Mouse (Mus musculus) midbrain, embryonic 11.5 days (tissue): ENCODE results near the gene Ano10. TPM values are rescaled to one million over a fixed set of nuclear protein-coding genes. Genes with fewer than 3 reads are reported as not detected.

ENCODE experiments used
- ATAC-seq: fragments of 200-750 bp; cut with Nextera tagmentation; 2 replicates; pipeline ENCODE4 v1.8.0; 2017; ENCODE audit warnings: moderate TSS enrichment, moderate library complexity; ENCODE audit not compliant: low FRiP score
- DNase-seq: peaks from one replicate; pipeline ENCODE4 v3.0.0; 2015; ENCODE audit warnings: low spot score; ENCODE audit errors: missing footprints
- H3K27ac ChIP-seq: fragments of 300-500 bp; sonication (generic); 2 replicates; pipeline ENCODE4 v1.5.1; 2014; ENCODE audit warnings: low read depth, low read length
- H3K27me3 ChIP-seq: fragments of 300-500 bp; sonication (generic); 2 replicates; pipeline ENCODE4 v1.6.1; 2014; ENCODE audit warnings: mild to moderate bottlenecking, low read length, moderate library complexity, mixed read lengths; ENCODE audit not compliant: control insufficient read depth, insufficient read depth
- H3K36me3 ChIP-seq: fragments of 300-500 bp; sonication (generic); 2 replicates; pipeline ENCODE4 v1.6.1; 2014; ENCODE audit warnings: mild to moderate bottlenecking, low read length, moderate library complexity, mixed read lengths; ENCODE audit not compliant: control insufficient read depth, insufficient read depth
- H3K4me1 ChIP-seq: fragments of 300-500 bp; sonication (generic); 2 replicates; pipeline ENCODE4 v1.6.1; 2014; ENCODE audit warnings: low read length; ENCODE audit not compliant: control insufficient read depth, insufficient read depth
- H3K4me2 ChIP-seq: fragments of 300-500 bp; sonication (generic); 2 replicates; pipeline ENCODE4 v1.6.1; 2014; ENCODE audit warnings: mild to moderate bottlenecking, moderate library complexity
- H3K4me3 ChIP-seq: fragments of 300-500 bp; sonication (generic); 2 replicates; pipeline ENCODE4 v1.5.1; 2014; ENCODE audit warnings: low read depth, low read length
- H3K9ac ChIP-seq: fragments of 300-500 bp; sonication (generic); 2 replicates; pipeline ENCODE4 v1.6.1; 2014; ENCODE audit warnings: low read length
- H3K9me3 ChIP-seq: fragments of 300-500 bp; sonication (generic); 2 replicates; pipeline ENCODE4 v1.6.1; 2016; ENCODE audit warnings: low read length; ENCODE audit not compliant: control insufficient read depth
- WGBS: fragments of 180-500 bp; shearing (Covaris S2); extraction: QIAGEN DNeasy Blood & Tissue Kit; methylation state at CpG from one replicate; pipeline ENCODE4 v1.1.7; 2014; 5-methylcytosine and 5-hydroxymethylcytosine counted together
- microRNA-seq: library from miRNA; unstranded; fragments of <30 nt; microRNA quantifications from one replicate; pipeline ENCODE4, GENCODE M21; 2017
- polyA plus RNA-seq: library from polyadenylated mRNA; unstranded; fragments of >200 nt; fragmentation: Nextera tagmentation; extraction: Ambion mirVana; gene quantifications from 2 replicates; pipeline ENCODE4 v1.2.1, GENCODE M21; 2014

The Ano10 gene
- polyA plus RNA-seq, 1 experiment from 2014 or later: 39.4 TPM

GRCm38 (mm10) chr9:122130666-122131065 is 163.6 kb downstream of the Ano10 start:
- H3K4me3 ChIP-seq: no peak overlapping the region
- H3K27ac ChIP-seq: no peak overlapping the region
- H3K36me3 ChIP-seq: no peaks in the 10 kb centered on the region
- peaks cover 2% of the 10 kb centered on the region; the same call in 1 of the 2 replicates for H3K4me1 ChIP-seq
- no peaks in the 10 kb centered on the region for H3K27me3 ChIP-seq
- no peak for DNase-seq
- H3K9me3 ChIP-seq: no peaks in the 10 kb centered on the region
- no peak overlapping the region for H3K4me2 ChIP-seq
- no peak for ATAC-seq
- WGBS: 60% methylated on average over 3 of the region's 3 CpGs
- H3K9ac ChIP-seq: no peak overlapping the region

- no peak overlapping the region for H3K9ac ChIP-seq
- no peak overlapping the region for H3K27ac ChIP-seq
- WGBS: 79% methylated on average over 5 of the region's 5 CpGs
- H3K4me2 ChIP-seq: no peak overlapping the region
- no peak overlapping the region for H3K4me3 ChIP-seq
- DNase-seq: no peak
- no peaks in the 10 kb centered on the region for H3K36me3 ChIP-seq
- no peak for ATAC-seq
- H3K4me1 ChIP-seq: peaks cover 2% of the 10 kb centered on the region; the same call in 1 of the 2 replicates
- H3K9me3 ChIP-seq: no peaks in the 10 kb centered on the region
- H3K27me3 ChIP-seq: no peaks in the 10 kb centered on the region
Observed at GRCm38 (mm10) chr9:122128686-122129085, 165.5 kb downstream of the Ano10 start.

GRCm38 (mm10) chr9:122127271-122127785 is 166.9 kb downstream of the Ano10 start:
- no peak overlapping the region for H3K4me2 ChIP-seq
- H3K36me3 ChIP-seq: no peaks in the 10 kb centered on the region
- H3K4me3 ChIP-seq: no peak overlapping the region
- ATAC-seq (no peak), DNase-seq (no peak)
- H3K4me1 ChIP-seq: peaks cover 2% of the 10 kb centered on the region; the same call in 1 of the 2 replicates
- 77% methylated on average over 2 of the region's 3 CpGs for WGBS
- no peaks in the 10 kb centered on the region for H3K27me3 ChIP-seq
- H3K27ac ChIP-seq: no peak overlapping the region
- no peak overlapping the region for H3K9ac ChIP-seq
- no peaks in the 10 kb centered on the region for H3K9me3 ChIP-seq

DNA sequence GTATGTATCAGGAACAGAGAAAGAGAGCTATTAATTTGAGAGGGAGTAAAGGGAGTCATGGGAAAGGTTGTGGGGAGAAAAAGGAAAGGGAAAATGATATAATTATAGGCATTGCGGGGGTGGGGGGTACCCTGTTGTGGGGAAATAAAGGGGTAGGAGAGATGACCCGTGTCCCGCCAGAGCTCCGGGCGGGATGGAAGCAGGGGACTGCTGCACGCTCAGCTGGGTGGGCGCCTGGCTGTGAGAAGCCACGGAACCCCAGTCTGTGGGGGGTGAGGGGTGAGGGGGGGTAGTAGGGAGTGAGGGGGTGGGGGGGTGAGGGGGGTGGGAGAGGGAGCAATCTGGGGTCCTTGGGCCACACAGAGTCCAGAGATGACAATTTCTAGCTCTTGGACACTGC is 167.4 kb downstream of the Ano10 start:
- H3K4me1 ChIP-seq: peaks cover 2% of the 10 kb centered on the region; the same call in 1 of the 2 replicates
- no peaks in the 10 kb centered on the region for H3K9me3 ChIP-seq
- DNase-seq: no peak
- no peak for ATAC-seq
- no peak overlapping the region for H3K9ac ChIP-seq
- H3K27ac ChIP-seq: no peak overlapping the region
- no peak overlapping the region for H3K4me2 ChIP-seq
- no peaks in the 10 kb centered on the region for H3K27me3 ChIP-seq
- no peak overlapping the region for H3K4me3 ChIP-seq
- WGBS: 76% methylated on average over 7 of the region's 8 CpGs
- no peaks in the 10 kb centered on the region for H3K36me3 ChIP-seq

Small RNAs within 50 kb of the gene (microRNA-seq; reads per million reads assigned to microRNA genes)
- not detected for gene Mir8106

Other genes starting within 250 kb of the Ano10 start
- 24.9 and 26.1 TPM in 2 replicates for gene Snrk, start 177.2 kb downstream of the Ano10 start, polyA plus RNA-seq
- 19.9 and 20.0 TPM in 2 replicates for gene Abhd5, start 57.2 kb upstream of the Ano10 start, polyA plus RNA-seq